Mouse (Mus musculus) ES-Bruce4 (cell line): ENCODE data around the gene Golt1a.

Experiments
- CTCF ChIP-seq: IDR thresholded peaks from one replicate; pipeline ENCODE4 v1.8.1; 2011; ENCODE audit warnings: low read depth, low read length
- EP300 ChIP-seq: IDR thresholded peaks from 2 replicates; pipeline ENCODE4 v1.6.1; 2011; ENCODE audit warnings: low read depth, low read length; ENCODE audit not compliant: insufficient read depth
- POLR2A ChIP-seq: IDR thresholded peaks from one replicate; pipeline ENCODE4 v1.8.1; 2011; ENCODE audit warnings: low read length; ENCODE audit not compliant: insufficient read depth

DNA sequence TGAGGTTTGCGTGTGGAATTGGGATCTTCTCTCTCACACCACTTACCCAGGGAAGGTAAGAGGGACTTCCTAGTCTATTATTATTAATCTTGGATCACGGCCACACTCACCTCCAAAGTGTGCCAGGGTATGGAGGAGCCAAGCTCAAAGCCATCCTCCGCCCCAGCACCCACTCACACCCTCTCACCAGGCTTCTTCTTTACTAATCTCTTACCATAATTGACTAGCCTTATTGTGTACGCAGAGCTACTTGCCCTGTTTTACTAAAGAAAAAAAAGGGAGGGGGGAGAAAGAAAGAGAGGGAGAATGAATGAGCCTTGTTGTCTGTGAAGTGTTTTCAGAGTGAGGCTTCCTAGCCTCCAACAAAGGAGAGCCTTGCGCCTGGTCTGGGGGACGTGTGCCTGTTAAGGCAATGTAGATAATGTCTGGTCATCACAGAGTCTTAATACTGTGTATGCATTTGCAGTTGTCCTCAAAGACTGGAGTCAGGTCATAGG lies 18.7 kb downstream of the Golt1a start:
- TF ChIP-seq EP300: no peak
- no peak for TF ChIP-seq CTCF
- TF ChIP-seq POLR2A: no peak
